Mouse (Mus musculus): ENCODE data around the gene Gpr84. TPM values are rescaled to one million over a fixed set of nuclear protein-coding genes. Genes with fewer than 3 reads are reported as not detected.
A peak's percentile ranks its signal among the peaks of the same experiment; 100 is the strongest.

Gene Gpr84
- total RNA-seq, 2 experiments from 2014 or later, result 0.40 to 0.66 TPM

- no peak for TF ChIP-seq CTCF (IDR thresholded peaks at IDR 0.05)
- Histone ChIP-seq H3K4me3 (no peak overlapping the region), H3K27ac (peak overlapping the region; percentile 10; the same call in 1 of the 2 replicates)
- intact Hi-C loops (cut with DNase I), result no loop called here
- no peak for DNase-seq (ENCODE audit: extremely low spot score in 1 of 2, low spot score in 2 of 2)
Measured at GRCm38 (mm10) chr15:103297313-103297712, 13.1 kb downstream of the Gpr84 start.

GRCm38 (mm10) chr15:103295851-103296250, 14.6 kb downstream of the Gpr84 start:
- H3K27ac ChIP-seq, result peak overlapping the region; percentile 59; the same call in 1 of the 2 replicates
- no peak for DNase-seq (ENCODE audit: extremely low spot score in 1 of 2, low spot score in 2 of 2)
- intact Hi-C loops (cut with DNase I), result no loop called here
- TF ChIP-seq CTCF (IDR thresholded peaks at IDR 0.05), result no peak
- no peak overlapping the region for H3K4me3 ChIP-seq

GRCm38 (mm10) chr15:103294649-103295048, 15.8 kb downstream of the Gpr84 start:
- Histone ChIP-seq H3K4me3 (no peak overlapping the region), H3K27ac (no peak overlapping the region)
- DNase-seq (ENCODE audit: extremely low spot score in 1 of 2, low spot score in 2 of 2), result no peak
- TF ChIP-seq CTCF (IDR thresholded peaks at IDR 0.05), result no peak
- intact Hi-C loops (cut with DNase I), result no loop called here

- TF ChIP-seq CTCF (IDR thresholded peaks at IDR 0.05), result no peak; the same call in none of the 2 replicates
- no peak for DNase-seq (ENCODE audit: extremely low spot score in 1 of 2, low spot score in 2 of 2)
- intact Hi-C loops (cut with DNase I), result no loop called here
- Histone ChIP-seq H3K4me3 (no peak overlapping the region), H3K27ac (no peak overlapping the region)
Measured at GRCm38 (mm10) chr15:103293375-103293774, 17.0 kb downstream of the Gpr84 start.

GRCm38 (mm10) chr15:103292673-103293345, 17.6 kb downstream of the Gpr84 start:
- no peak for TF ChIP-seq CTCF (IDR thresholded peaks at IDR 0.05)

GRCm38 (mm10) chr15:103290843-103291242, 19.6 kb downstream of the Gpr84 start:
- intact Hi-C loops (cut with DNase I), result no loop called here
- TF ChIP-seq CTCF (IDR thresholded peaks at IDR 0.05), result no peak
- H3K4me3 ChIP-seq, result no peak overlapping the region
- H3K27ac ChIP-seq, result no peak overlapping the region
- DNase-seq (ENCODE audit: extremely low spot score in 1 of 2, low spot score in 2 of 2), result no peak

More at GRCm38 (mm10) chr15:103292673-103293345, 17.6 kb downstream of the Gpr84 start:
- DNase-seq (ENCODE audit: extremely low spot score in 1 of 2, low spot score in 2 of 2), result no peak
- intact Hi-C loops (cut with DNase I), result no loop called here
- no peak overlapping the region for H3K27ac ChIP-seq
- no peak overlapping the region for H3K4me3 ChIP-seq

GRCm38 (mm10) chr15:103290417-103290816, 20.0 kb downstream of the Gpr84 start:
- intact Hi-C loops (cut with DNase I), result no loop called here
- Histone ChIP-seq H3K27ac (no peak overlapping the region), H3K4me3 (no peak overlapping the region)
- no peak for DNase-seq (ENCODE audit: extremely low spot score in 1 of 2, low spot score in 2 of 2)
- no peak for TF ChIP-seq CTCF (IDR thresholded peaks at IDR 0.05)

- no peak overlapping the region for H3K27ac ChIP-seq
- TF ChIP-seq CTCF (IDR thresholded peaks at IDR 0.05), result no peak
- no peak overlapping the region for H3K4me3 ChIP-seq
- DNase-seq (ENCODE audit: extremely low spot score in 1 of 2, low spot score in 2 of 2), result no peak
- intact Hi-C loops (cut with DNase I), result no loop called here
Measured at GRCm38 (mm10) chr15:103289600-103289999, 20.8 kb downstream of the Gpr84 start.

- H3K4me3 ChIP-seq, result no peak overlapping the region
- intact Hi-C loops (cut with DNase I), result loop anchor here (2.0 kb wide), 1 partner anchor 21 kb away; no protein-coding TSS in a partner anchor
- DNase-seq (ENCODE audit: extremely low spot score in 1 of 2, low spot score in 2 of 2), result peak in 1 of 2 experiments; percentile 46
- no peak overlapping the region for H3K27ac ChIP-seq
- TF ChIP-seq CTCF (IDR thresholded peaks at IDR 0.05), result no peak
Measured at GRCm38 (mm10) chr15:103285778-103286417, 24.5 kb downstream of the Gpr84 start.

GRCm38 (mm10) chr15:103284647-103285046, 25.8 kb downstream of the Gpr84 start:
- intact Hi-C loops (cut with DNase I), result loop anchor here (2.0 kb wide), 1 partner anchor 22 kb away; no protein-coding TSS in a partner anchor
- DNase-seq (ENCODE audit: extremely low spot score in 1 of 2, low spot score in 2 of 2), result no peak
- no peak overlapping the region for H3K27ac ChIP-seq
- no peak overlapping the region for H3K4me3 ChIP-seq
- TF ChIP-seq CTCF (IDR thresholded peaks at IDR 0.05), result peak; percentile 22

- intact Hi-C loops (cut with DNase I), result loop anchor here (2.0 kb wide), 1 partner anchor 23 kb away; no protein-coding TSS in a partner anchor
Measured at GRCm38 (mm10) chr15:103284066-103284465, 26.3 kb downstream of the Gpr84 start.

GRCm38 (mm10) chr15:103281465-103282205, 28.8 kb downstream of the Gpr84 start:
- DNase-seq (ENCODE audit: extremely low spot score in 1 of 2, low spot score in 2 of 2), result no peak
- Histone ChIP-seq H3K4me3 (no peak overlapping the region), H3K27ac (no peak overlapping the region)
- no peak for TF ChIP-seq CTCF (IDR thresholded peaks at IDR 0.05)
- intact Hi-C loops (cut with DNase I), result no loop called here

More at GRCm38 (mm10) chr15:103284066-103284465, 26.3 kb downstream of the Gpr84 start:
- no peak overlapping the region for H3K4me3 ChIP-seq
- peak; percentile 60 for TF ChIP-seq CTCF (IDR thresholded peaks at IDR 0.05)
- H3K27ac ChIP-seq, result no peak overlapping the region
- DNase-seq (ENCODE audit: extremely low spot score in 1 of 2, low spot score in 2 of 2), result no peak
